ENCODE assay signal across 8 mouse cellular contexts in genomic region chr3:88220842-88221241, GRCm38 (mm10). TPM values are rescaled to one million over a fixed set of nuclear protein-coding genes. Genes with fewer than 3 reads are reported as not detected.
DNase-seq lines count a peak whose midpoint lies in the region; ATAC-seq lines count a peak whose summit lies in the region.

No protein-coding gene starts in this region.

- peaks cover 90% of the 10 kb centered on the region for H3K27me3 ChIP-seq in kidney, embryonic 15.5 days
- H3K27me3 ChIP-seq in splenic B cell, adult 2 months (ENCODE audit: control insufficient read depth, insufficient read depth, low read length, poor library complexity, severe bottlenecking) = no peaks in the 10 kb centered on the region

- H3K4me2 ChIP-seq in kidney, embryonic 15.5 days = no peak overlapping the region

- H3K4me3 ChIP-seq in kidney, embryonic 15.5 days (replicated peaks) = no peak overlapping the region

- peaks cover 3% of the 10 kb centered on the region; the same call in 1 of the 2 replicates for H3K4me1 ChIP-seq in kidney, embryonic 15.5 days

- H3K9ac ChIP-seq in kidney, embryonic 15.5 days = no peak overlapping the region

- intact Hi-C loops in heart, postnatal 25 days (cut with DNase I) = no loop called here
- intact Hi-C loops in gastrocnemius, postnatal 14 days (cut with DNase I; ENCODE audit: low total_unique reads) = no loop called here

- no peaks in the 10 kb centered on the region for H3K9me3 ChIP-seq in kidney, embryonic 15.5 days (replicated peaks)

- H3K27ac ChIP-seq in kidney, embryonic 15.5 days = no peak overlapping the region

- peak; percentile 37 to 72 for DNase-seq in heart, adult 18-20 months
- DNase-seq in heart, postnatal 25 days (ENCODE audit: low spot score) = no peak
- peak; percentile 43 to 69 for DNase-seq in adrenal gland, postnatal 4 days (ENCODE audit: low spot score in 2 of 2)
- DNase-seq in gastrocnemius, postnatal 14 days = peak; percentile 73
- DNase-seq in splenic B cell, adult 2 months (ENCODE audit: low read depth, low spot score) = peak; percentile 71
- no peak for DNase-seq in left cerebral cortex, adult 18-20 months (ENCODE audit: low spot score in 2 of 2)

- no peaks in the 10 kb centered on the region for H3K36me3 ChIP-seq in kidney, embryonic 15.5 days
- no peaks in the 10 kb centered on the region for H3K36me3 ChIP-seq in splenic B cell, adult 2 months (ENCODE audit: control insufficient read depth, insufficient read depth, low read length, poor library complexity, severe bottlenecking)

- WGBS in kidney, embryonic 15.5 days = under 1% methylated on average over 6 of the region's 6 CpGs

- peak; percentile 70 for ATAC-seq in kidney, embryonic 15.5 days (replicated peaks; ENCODE audit: low FRiP score)
- peak; percentile 86 for ATAC-seq in megakaryocyte-erythroid progenitor cell, adult 5-6 weeks (replicated peaks; ENCODE audit: low FRiP score, low TSS enrichment, poor library complexity, severe bottlenecking)

RNA-seq across cellular contexts. Expression of gene Rhbg, which starts 33.7 kb away (rescaled TPM):
- total RNA-seq in heart, adult 18-20 months (2021) = under 1 TPM in 1 of 2 experiments, not detected in 1; 0.64 TPM
- not detected for total RNA-seq in heart, postnatal 25 days (2021)
- total RNA-seq in adrenal gland, postnatal 4 days (2021) = 1 to 10 TPM; 2.2 to 3.8 TPM
- not detected for total RNA-seq in gastrocnemius, postnatal 14 days (2021)
- polyA plus RNA-seq in kidney, embryonic 15.5 days (2015; fragmentation: Nextera tagmentation; extraction: Ambion mirVana) = 6.5 and 6.6 TPM in 2 replicates
- not detected in 2 replicates for total RNA-seq in megakaryocyte-erythroid progenitor cell, adult 5-6 weeks (2014; fragmentation: Nextera tagmentation)
- not detected in 2 replicates for total RNA-seq in megakaryocyte-erythroid progenitor cell, adult 5-6 weeks (2017)
- total RNA-seq in left cerebral cortex, adult 18-20 months (2021) = not detected

Comparison
In these comparisons a context has a peak if more than half of its experiments do, and no peak if none do; other contexts are left out.
1. DNase-seq: peak in heart, adult 18-20 months (2 of 2), adrenal gland, postnatal 4 days (2 of 2), gastrocnemius, postnatal 14 days (single experiment) and splenic B cell, adult 2 months (single experiment); none in heart, postnatal 25 days (single experiment) and left cerebral cortex, adult 18-20 months (0 of 2).